Mouse (Mus musculus): ENCODE results near the gene Rnf207.

GRCm38 (mm10) chr4:152321464-152321863 lies 2.7 kb upstream of the Rnf207 start:
- no peak for TF ChIP-seq POLR2A (IDR thresholded peaks at IDR 0.05; ENCODE audit: borderline replicate concordance, control insufficient read depth, low read depth, low read length)
- TF ChIP-seq CTCF (IDR thresholded peaks at IDR 0.05; ENCODE audit: control insufficient read depth, insufficient read depth, low read length): no peak

All from bone marrow, adult 2 months (tissue).